Mouse (Mus musculus) CH12.LX (cell line): ENCODE data around the gene Zbtb38. TPM values are rescaled to one million over a fixed set of nuclear protein-coding genes. Genes with fewer than 3 reads are reported as not detected.

Experiments
- DNase-seq: peaks from one replicate; pipeline ENCODE4 v3.0.0-alpha.2; 2013; ENCODE audit errors: extremely low read depth
- H3K27ac ChIP-seq: 2 replicates; pipeline ENCODE4 v1.5.1; 2012; ENCODE audit warnings: low read depth, mild to moderate bottlenecking, control low read depth, moderate library complexity; ENCODE audit not compliant: insufficient read depth
- H3K27me3 ChIP-seq: replicated peaks from 2 replicates; pipeline ENCODE3; 2012; ENCODE audit warnings: inconsistent platforms
- H3K36me3 ChIP-seq, 2 experiments: replicated peaks in 1 of 2; 2 replicates each; pipeline versions ENCODE3 to v1.6.1; 2012; ENCODE audit warnings: inconsistent platforms in 1 of 2, low read length in 1 of 2, mild to moderate bottlenecking in 1 of 2, mixed read lengths in 1 of 2, moderate library complexity in 1 of 2; ENCODE audit not compliant: control insufficient read depth in 1 of 2, insufficient read depth in 1 of 2
- H3K4me1 ChIP-seq, 2 experiments: 2 replicates each; pipeline ENCODE4 v1.6.1; 2012; ENCODE audit warnings: inconsistent platforms in 1 of 2, moderate library complexity in 1 of 2; ENCODE audit not compliant: insufficient read depth in 2 of 2, control insufficient read depth in 1 of 2
- H3K4me2 ChIP-seq: 2 replicates; pipeline ENCODE4 v1.6.1; 2012; ENCODE audit warnings: low read depth, mild to moderate bottlenecking, control low read depth; ENCODE audit not compliant: poor library complexity, insufficient read depth, severe bottlenecking
- H3K4me3 ChIP-seq, 3 experiments: fragments of 150-350 bp in 1 of 3; sonication (generic) in 1 of 3; replicated peaks in 1 of 3; 2 replicates each; pipeline versions ENCODE3 to v1.5.1; 2011 to 2012; ENCODE audit warnings: low read depth in 2 of 3, low read length in 2 of 3, mild to moderate bottlenecking in 2 of 3, moderate library complexity in 2 of 3, control low read depth in 1 of 3, improper control_type of control experiment in 1 of 3, inconsistent platforms in 1 of 3, mixed read lengths in 1 of 3; ENCODE audit not compliant: poor library complexity in 1 of 3
- H3K79me2 ChIP-seq: replicated peaks from 2 replicates; pipeline ENCODE4 v1.6.1; 2012; ENCODE audit warnings: mild to moderate bottlenecking, moderate library complexity; ENCODE audit not compliant: control insufficient read depth, poor library complexity, insufficient read depth, severe bottlenecking; ENCODE audit errors: extremely low read depth
- H3K9ac ChIP-seq: 2 replicates; pipeline ENCODE4 v1.6.1; 2012; ENCODE audit warnings: low read depth, mild to moderate bottlenecking, control low read depth, moderate library complexity; ENCODE audit not compliant: insufficient read depth
- H3K9me3 ChIP-seq: replicated peaks from 2 replicates; pipeline ENCODE3; 2012; ENCODE audit warnings: low read length, inconsistent platforms, mixed read lengths
- BHLHE40 ChIP-seq: IDR thresholded peaks from 2 replicates; pipeline ENCODE4 v1.6.1; 2011; ENCODE audit warnings: mild to moderate bottlenecking, low read depth, low read length, improper control_type of control experiment
- CHD1 ChIP-seq: IDR thresholded peaks from 2 replicates; pipeline ENCODE4 v1.6.1; 2012; ENCODE audit warnings: low read depth, low read length, improper control_type of control experiment, inconsistent platforms
- CHD2 ChIP-seq: IDR thresholded peaks from 2 replicates; pipeline ENCODE4 v1.6.1; 2011; ENCODE audit warnings: low read length, improper control_type of control experiment
- CTCF ChIP-seq, 2 experiments: IDR thresholded peaks in 1 of 2; conservative IDR thresholded peaks in 1 of 2; 2 replicates each; pipeline ENCODE4 v1.5.1; 2011 to 2012; ENCODE audit warnings: low read depth in 2 of 2, low read length in 2 of 2, improper control_type of control experiment in 1 of 2, inconsistent platforms in 1 of 2, mild to moderate bottlenecking in 1 of 2, moderate library complexity in 1 of 2
- E2F4 ChIP-seq: IDR thresholded peaks from 2 replicates; pipeline ENCODE4 v1.6.1; 2011; ENCODE audit warnings: low read depth, low read length, improper control_type of control experiment; ENCODE audit not compliant: insufficient replicate concordance
- ELF1 ChIP-seq: IDR thresholded peaks from 2 replicates; pipeline ENCODE4 v1.6.1; 2014; ENCODE audit warnings: low read depth, mild to moderate bottlenecking, inconsistent platforms, low read length, improper control_type of control experiment
- EP300 ChIP-seq: IDR thresholded peaks from 2 replicates; pipeline ENCODE4 v1.6.1; 2011; ENCODE audit warnings: low read length, improper control_type of control experiment
- ETS1 ChIP-seq: conservative IDR thresholded peaks from 2 replicates; pipeline ENCODE4 v1.6.1; 2012; ENCODE audit warnings: low read depth, mild to moderate bottlenecking, inconsistent platforms, low read length, improper control_type of control experiment, moderate library complexity
- GABPA ChIP-seq: IDR thresholded peaks from 2 replicates; pipeline ENCODE4 v1.6.1; 2012; ENCODE audit warnings: low read depth, low read length, improper control_type of control experiment, inconsistent platforms; ENCODE audit not compliant: insufficient replicate concordance
- HCFC1 ChIP-seq: IDR thresholded peaks from 2 replicates; pipeline ENCODE4 v1.6.1; 2012; ENCODE audit warnings: low read depth, mild to moderate bottlenecking, inconsistent platforms, low read length, improper control_type of control experiment
- IRF4 ChIP-seq: IDR thresholded peaks from 2 replicates; pipeline ENCODE4 v1.6.1; 2014; ENCODE audit warnings: low read depth, mild to moderate bottlenecking, inconsistent platforms, low read length, improper control_type of control experiment
- JUN ChIP-seq: IDR thresholded peaks from 2 replicates; pipeline ENCODE4 v1.6.1; 2011; ENCODE audit warnings: low read depth, mild to moderate bottlenecking, low read length, improper control_type of control experiment, moderate library complexity; ENCODE audit not compliant: insufficient read depth
- JUND ChIP-seq: conservative IDR thresholded peaks from 2 replicates; pipeline ENCODE4 v1.6.1; 2011; ENCODE audit warnings: low read depth, low read length, improper control_type of control experiment
- KAT2A ChIP-seq: IDR thresholded peaks from 2 replicates; pipeline ENCODE4 v1.6.1; 2012; ENCODE audit warnings: low read length, improper control_type of control experiment, inconsistent platforms; ENCODE audit not compliant: insufficient replicate concordance
- MAFK ChIP-seq: IDR thresholded peaks from 2 replicates; pipeline ENCODE4 v1.6.1; 2011; ENCODE audit warnings: low read length, improper control_type of control experiment; ENCODE audit not compliant: insufficient replicate concordance
- MAX ChIP-seq: IDR thresholded peaks from 2 replicates; pipeline ENCODE4 v1.6.1; 2011; ENCODE audit warnings: low read length, improper control_type of control experiment
- MAZ ChIP-seq: IDR thresholded peaks from 2 replicates; pipeline ENCODE4 v1.6.1; 2012; ENCODE audit warnings: low read depth, mild to moderate bottlenecking, inconsistent platforms, low read length, improper control_type of control experiment, moderate library complexity
- MEF2A ChIP-seq: IDR thresholded peaks from 2 replicates; pipeline ENCODE4 v1.6.1; 2014; ENCODE audit warnings: low read depth, mild to moderate bottlenecking, inconsistent platforms, low read length, improper control_type of control experiment, borderline replicate concordance
- MXI1 ChIP-seq: IDR thresholded peaks from 2 replicates; pipeline ENCODE4 v1.6.1; 2011; ENCODE audit warnings: mild to moderate bottlenecking, low read depth, low read length, improper control_type of control experiment
- MYC ChIP-seq: IDR thresholded peaks from 2 replicates; pipeline ENCODE4 v1.6.1; 2011; ENCODE audit warnings: low read depth, mild to moderate bottlenecking, improper control_type of control experiment, low read length
- NELFE ChIP-seq: IDR thresholded peaks from 2 replicates; pipeline ENCODE4 v1.6.1; 2011; ENCODE audit warnings: low read depth, low read length, improper control_type of control experiment
- NRF1 ChIP-seq: IDR thresholded peaks from 2 replicates; pipeline ENCODE4 v1.6.1; 2014; ENCODE audit warnings: low read depth, mild to moderate bottlenecking, inconsistent platforms, low read length, improper control_type of control experiment, moderate library complexity
- PAX5 ChIP-seq: IDR thresholded peaks from 2 replicates; pipeline ENCODE4 v1.6.1; 2012; ENCODE audit warnings: low read length, inconsistent platforms, mixed read lengths
- POLR2A ChIP-seq: IDR thresholded peaks from 2 replicates; pipeline ENCODE4 v1.6.1; 2011; ENCODE audit warnings: low read depth, mild to moderate bottlenecking, improper control_type of control experiment, low read length
- POLR2AphosphoS2 ChIP-seq: IDR thresholded peaks from 2 replicates; pipeline ENCODE4 v1.6.1; 2011; ENCODE audit warnings: low read depth, low read length, improper control_type of control experiment
- RAD21 ChIP-seq: IDR thresholded peaks from 2 replicates; pipeline ENCODE4 v1.6.1; 2011; ENCODE audit warnings: low read depth, mild to moderate bottlenecking, low read length, improper control_type of control experiment, moderate library complexity
- RCOR1 ChIP-seq: conservative IDR thresholded peaks from 2 replicates; pipeline ENCODE4 v1.6.1; 2012; ENCODE audit warnings: low read depth, mild to moderate bottlenecking, inconsistent platforms, low read length, improper control_type of control experiment
- SIN3A ChIP-seq: IDR thresholded peaks from 2 replicates; pipeline ENCODE4 v1.6.1; 2012; ENCODE audit warnings: low read length, improper control_type of control experiment, inconsistent platforms
- SMC3 ChIP-seq: IDR thresholded peaks from 2 replicates; pipeline ENCODE4 v1.6.1; 2011; ENCODE audit warnings: low read depth, low read length, improper control_type of control experiment
- TBP ChIP-seq: conservative IDR thresholded peaks from 2 replicates; pipeline ENCODE4 v1.6.1; 2011; ENCODE audit warnings: low read depth, low read length, improper control_type of control experiment
- UBTF ChIP-seq: IDR thresholded peaks from 2 replicates; pipeline ENCODE4 v1.6.1; 2012; ENCODE audit warnings: low read depth, mild to moderate bottlenecking, inconsistent platforms, low read length, improper control_type of control experiment, moderate library complexity
- USF1 ChIP-seq: IDR thresholded peaks from 2 replicates; pipeline ENCODE4 v1.6.1; 2014; ENCODE audit warnings: low read depth, mild to moderate bottlenecking, inconsistent platforms, low read length, improper control_type of control experiment
- USF2 ChIP-seq: conservative IDR thresholded peaks from 2 replicates; pipeline ENCODE4 v1.6.1; 2011; ENCODE audit warnings: low read depth, low read length, improper control_type of control experiment
- ZC3H11A ChIP-seq: IDR thresholded peaks from 2 replicates; pipeline ENCODE4 v1.6.1; 2012; ENCODE audit warnings: low read depth, mild to moderate bottlenecking, inconsistent platforms, low read length, improper control_type of control experiment
- ZKSCAN1 ChIP-seq: IDR thresholded peaks from 2 replicates; pipeline ENCODE4 v1.6.1; 2012; ENCODE audit warnings: low read depth, inconsistent platforms, low read length, improper control_type of control experiment, borderline replicate concordance
- ZMIZ1 ChIP-seq: IDR thresholded peaks from 2 replicates; pipeline ENCODE4 v1.6.1; 2012; ENCODE audit warnings: low read depth, mild to moderate bottlenecking, inconsistent platforms, low read length, improper control_type of control experiment
- ZNF384 ChIP-seq: IDR thresholded peaks from 2 replicates; pipeline ENCODE4 v1.6.1; 2012; ENCODE audit warnings: low read depth, low read length, improper control_type of control experiment, inconsistent platforms
- dilution Hi-C: fragments of 300-500 bp; cut with MboI; formaldehyde crosslinking; loops from 2 replicates; pipeline ENCODE4 v1.14.3; 2020; ENCODE audit warnings: low sequenced_read_pairs; ENCODE audit not compliant: extremely low pct_unique_long_range_greater_than_20kb, extremely low pct_ligation_motif_present
- in situ Hi-C: fragments of 300-500 bp; cut with MboI; formaldehyde crosslinking; loops from 3 replicates; pipeline ENCODE4 v1.14.3; 2019; ENCODE audit warnings: low sequenced_read_pairs, low pct_ligation_motif_present, low pct_unique_long_range_greater_than_20kb, mixed read lengths
- polyA plus RNA-seq: library from polyadenylated mRNA; unstranded; fragments of >175 nt; gene quantifications from 2 replicates; pipeline ENCODE4 v1.2.1, GENCODE M21; 2012; ENCODE audit warnings: low read depth; ENCODE audit not compliant: insufficient read length
- total RNA-seq, 2 experiments: library from RNA; depleted of rRNA; stranded (reverse); fragments of 300-350 nt in 1 of 2; fragments of >200 nt in 1 of 2; gene quantifications; 2 replicates each; pipeline ENCODE4 v1.2.3; 2012 to 2014

Zbtb38 gene
- total and polyA plus RNA-seq, 3 experiments = 51.7 to 102 (median 68.8) TPM

- peak; percentile 94 for DNase-seq
- H3K9me3 ChIP-seq = peaks cover 2% of the 10 kb centered on the region
- no peaks in the 10 kb centered on the region for H3K36me3 ChIP-seq
- H3K4me2 ChIP-seq = peak overlapping the region; percentile 84
- H3K27ac ChIP-seq = peak overlapping the region; percentile 91
- dilution Hi-C loops (no loop called here), in situ Hi-C loops (loop anchor here (5.0 kb wide), 2 partner anchors 42 to 87 kb away; no protein-coding TSS in a partner anchor)
- peaks cover 18 to 43% of the 10 kb centered on the region in 2 experiments for H3K4me1 ChIP-seq
- H3K79me2 ChIP-seq = no peaks in the 10 kb centered on the region
- H3K27me3 ChIP-seq = no peaks in the 10 kb centered on the region
- peak overlapping the region in 2 of 3 experiments; percentile 27 to 28 for H3K4me3 ChIP-seq
- H3K9ac ChIP-seq = peak overlapping the region; percentile 88
- TF ChIP-seq CHD2 (peak; percentile 64; the same call in 1 of the 2 replicates), NELFE (peak; percentile 63; the same call in 1 of the 2 replicates), MAX (no peak), RCOR1 (0 out of 2 replicates have a peak, but pooled peaks have one; percentile 35), MYC (no peak; the same call in 1 of the 2 replicates), USF2 (no peak), CTCF (conservative IDR thresholded peaks at IDR 0.05 in 1 of 2, IDR thresholded peaks at IDR 0.05 in 1 of 2; ENCODE audit: low read depth in 2 of 2, low read length in 2 of 2) (peak; percentile 80 to 88), ETS1 (peak; percentile 12), USF1 (0 out of 2 replicates have a peak, but pooled peaks have one; percentile 1), GABPA (no peak), ELF1 (peak; percentile 32; the same call in 1 of the 2 replicates), E2F4 (no peak), BHLHE40 (no peak; the same call in 1 of the 2 replicates), TBP (peak; percentile 66; the same call in 1 of the 2 replicates), IRF4 (peak; percentile 59; the same call in 1 of the 2 replicates), ZMIZ1 (no peak), MXI1 (0 out of 2 replicates have a peak, but pooled peaks have one; percentile 3), UBTF (no peak), JUN (no peak; the same call in 1 of the 2 replicates), SIN3A (peak; percentile 59; the same call in 1 of the 2 replicates), PAX5 (no peak), SMC3 (peak; percentile 92), EP300 (peak; percentile 42), POLR2AphosphoS2 (no peak), CHD1 (no peak), HCFC1 (peak; percentile 16; the same call in 1 of the 2 replicates), ZNF384 (no peak), MAZ (peak; percentile 21; the same call in 1 of the 2 replicates), NRF1 (no peak), MEF2A (peak; percentile 70), JUND (peak; percentile 44), KAT2A (0 out of 2 replicates have a peak, but pooled peaks have one; percentile 12), ZC3H11A (peak; percentile 52; the same call in 1 of the 2 replicates), RAD21 (peak; percentile 93), MAFK (no peak), POLR2A (peak; percentile 36; the same call in 1 of the 2 replicates), ZKSCAN1 (no peak)
Observed at GRCm38 (mm10) chr9:96758749-96759597, 6.3 kb upstream of the Zbtb38 start.
